Mouse (Mus musculus) forebrain, embryonic 14.5 days (tissue): Measurements from ENCODE around the gene Rbm46. TPM values are rescaled to one million over a fixed set of nuclear protein-coding genes. Genes with fewer than 3 reads are reported as not detected.

ENCODE experiments used
- ATAC-seq: fragments of 200-750 bp; cut with Nextera tagmentation; 2 replicates; pipeline ENCODE4 v1.8.0; 2017; ENCODE audit warnings: mild to moderate bottlenecking, moderate library complexity
- DNase-seq: peaks from one replicate; pipeline ENCODE4 v3.0.0-alpha.2; 2015; ENCODE audit warnings: low spot score
- H3K27ac ChIP-seq: fragments of 300-500 bp; sonication (generic); 2 replicates; pipeline ENCODE4 v1.5.1; 2014; ENCODE audit warnings: low read depth, mild to moderate bottlenecking, control low read depth, low read length, moderate library complexity
- H3K27me3 ChIP-seq: fragments of 300-500 bp; sonication (generic); replicated peaks from 2 replicates; pipeline ENCODE4 v1.6.1; 2014; ENCODE audit warnings: low read length, control low read depth, mixed read lengths; ENCODE audit not compliant: control insufficient read depth, insufficient read depth
- H3K36me3 ChIP-seq: fragments of 300-500 bp; sonication (generic); 2 replicates; pipeline ENCODE4 v1.6.1; 2014; ENCODE audit warnings: low read length, control low read depth; ENCODE audit not compliant: control insufficient read depth, insufficient read depth
- H3K4me1 ChIP-seq: fragments of 300-500 bp; sonication (generic); 2 replicates; pipeline ENCODE4 v1.6.1; 2014; ENCODE audit warnings: antibody characterized with exemption, low read length, control low read depth; ENCODE audit not compliant: control insufficient read depth, insufficient read depth
- H3K4me2 ChIP-seq: fragments of 300-500 bp; sonication (generic); 2 replicates; pipeline ENCODE4 v1.6.1; 2014; ENCODE audit warnings: mild to moderate bottlenecking, control low read depth, low read length
- H3K4me3 ChIP-seq: fragments of 300-500 bp; sonication (generic); 2 replicates; pipeline ENCODE4 v1.5.1; 2014; ENCODE audit warnings: low read depth, low read length, control low read depth
- H3K9ac ChIP-seq: fragments of 300-500 bp; sonication (generic); 2 replicates; pipeline ENCODE4 v1.6.1; 2014; ENCODE audit warnings: mild to moderate bottlenecking, low read length, control low read depth, moderate library complexity
- H3K9me3 ChIP-seq: fragments of 300-500 bp; sonication (generic); replicated peaks from 2 replicates; pipeline ENCODE4 v1.6.1; 2016; ENCODE audit warnings: low read length, control low read depth, mixed read lengths; ENCODE audit not compliant: control insufficient read depth
- WGBS: fragments of 180-500 bp; shearing (Covaris S2); extraction: QIAGEN DNeasy Blood & Tissue Kit; methylation state at CpG from one replicate; pipeline ENCODE4 v1.1.7; 2014; 5-methylcytosine and 5-hydroxymethylcytosine counted together
- polyA plus RNA-seq: library from polyadenylated mRNA; unstranded; fragments of >200 nt; fragmentation: Nextera tagmentation; extraction: Ambion mirVana; gene quantifications from 2 replicates; pipeline ENCODE4 v1.2.1, GENCODE M21; 2014

The Rbm46 gene
- polyA plus RNA-seq, 1 experiment from 2014 or later = 1.7 TPM

GRCm38 (mm10) chr3:82875671-82876371 is 462 bp downstream of the Rbm46 start:
- Histone ChIP-seq H3K9me3 (no peaks in the 10 kb centered on the region), H3K4me1 (peaks cover 3% of the 10 kb centered on the region; the same call in 1 of the 2 replicates), H3K27me3 (peaks cover 19% of the 10 kb centered on the region), H3K4me2 (peak overlapping the region; percentile 53), H3K36me3 (no peaks in the 10 kb centered on the region), H3K27ac (no peak overlapping the region), H3K9ac (no peak overlapping the region), H3K4me3 (peak overlapping the region; percentile 30)
- DNase-seq (no peak), ATAC-seq (peak; percentile 50; the same call in 1 of the 2 replicates)
- 27% methylated on average over 50 of the region's 69 CpGs for WGBS

- 25% methylated on average over 4 of the region's 4 CpGs for WGBS
- H3K36me3 ChIP-seq = no peaks in the 10 kb centered on the region
- peak; percentile 67 for ATAC-seq
- H3K9ac ChIP-seq = no peak overlapping the region
- no peak overlapping the region for H3K4me3 ChIP-seq
- H3K4me2 ChIP-seq = no peak overlapping the region
- H3K4me1 ChIP-seq = no peaks in the 10 kb centered on the region
- H3K27ac ChIP-seq = no peak overlapping the region
- H3K27me3 ChIP-seq = no peaks in the 10 kb centered on the region
- DNase-seq = peak; percentile 74
- H3K9me3 ChIP-seq = no peaks in the 10 kb centered on the region
These were observed 18.7 kb downstream of the Rbm46 start for GRCm38 (mm10) chr3:82857414-82858077.

- Histone ChIP-seq H3K9ac (no peak overlapping the region), H3K4me3 (no peak overlapping the region), H3K4me1 (no peaks in the 10 kb centered on the region), H3K9me3 (no peaks in the 10 kb centered on the region), H3K27me3 (no peaks in the 10 kb centered on the region), H3K36me3 (no peaks in the 10 kb centered on the region), H3K27ac (no peak overlapping the region), H3K4me2 (no peak overlapping the region)
- peak; percentile 54; the same call in 1 of the 2 replicates for ATAC-seq
- DNase-seq = peak; percentile 20
- WGBS = 57% methylated on average over 9 of the region's 9 CpGs
These were observed 51.1 kb downstream of the Rbm46 start for GRCm38 (mm10) chr3:82825165-82825564.

- WGBS = 68% methylated on average over 3 of the region's 3 CpGs
- Histone ChIP-seq H3K27ac (no peak overlapping the region), H3K4me2 (no peak overlapping the region), H3K27me3 (no peaks in the 10 kb centered on the region), H3K4me1 (no peaks in the 10 kb centered on the region), H3K36me3 (no peaks in the 10 kb centered on the region), H3K9me3 (no peaks in the 10 kb centered on the region), H3K4me3 (no peak overlapping the region), H3K9ac (no peak overlapping the region)
- DNase-seq (no peak), ATAC-seq (no peak)
These were observed 64.4 kb downstream of the Rbm46 start for GRCm38 (mm10) chr3:82811851-82812250.

GRCm38 (mm10) chr3:82810334-82811120 is 65.8 kb downstream of the Rbm46 start:
- DNase-seq (no peak), ATAC-seq (no peak)
- WGBS = 91% methylated on average over 7 of the region's 7 CpGs
- Histone ChIP-seq H3K27me3 (no peaks in the 10 kb centered on the region), H3K9ac (no peak overlapping the region), H3K27ac (no peak overlapping the region), H3K36me3 (no peaks in the 10 kb centered on the region), H3K4me1 (no peaks in the 10 kb centered on the region), H3K4me3 (no peak overlapping the region), H3K4me2 (no peak overlapping the region), H3K9me3 (no peaks in the 10 kb centered on the region)

- Histone ChIP-seq H3K9me3 (no peaks in the 10 kb centered on the region), H3K36me3 (no peaks in the 10 kb centered on the region), H3K4me1 (no peaks in the 10 kb centered on the region), H3K27me3 (no peaks in the 10 kb centered on the region), H3K9ac (no peak overlapping the region), H3K4me3 (no peak overlapping the region), H3K27ac (no peak overlapping the region), H3K4me2 (no peak overlapping the region)
- ATAC-seq (no peak), DNase-seq (no peak)
- WGBS = 87% methylated on average over 7 of the region's 7 CpGs
These were observed 66.5 kb downstream of the Rbm46 start for GRCm38 (mm10) chr3:82809769-82810168.

GRCm38 (mm10) chr3:82808323-82808911 is 67.9 kb downstream of the Rbm46 start:
- Histone ChIP-seq H3K27me3 (no peaks in the 10 kb centered on the region), H3K4me1 (no peaks in the 10 kb centered on the region), H3K27ac (no peak overlapping the region), H3K9me3 (no peaks in the 10 kb centered on the region), H3K9ac (no peak overlapping the region), H3K4me2 (no peak overlapping the region), H3K4me3 (no peak overlapping the region), H3K36me3 (no peaks in the 10 kb centered on the region)
- DNase-seq (no peak), ATAC-seq (no peak)
- 91% methylated on average over 1 of the region's 1 CpGs for WGBS

- no peaks in the 10 kb centered on the region for H3K27me3 ChIP-seq
- H3K4me2 ChIP-seq = no peak overlapping the region
- DNase-seq (no peak), ATAC-seq (no peak)
- whole genome bisulfite sequencing = 80% methylated on average over 7 of the region's 7 CpGs
- H3K27ac ChIP-seq = no peak overlapping the region
- no peaks in the 10 kb centered on the region for H3K4me1 ChIP-seq
- no peak overlapping the region for H3K4me3 ChIP-seq
- H3K9ac ChIP-seq = no peak overlapping the region
- H3K9me3 ChIP-seq = no peaks in the 10 kb centered on the region
- no peaks in the 10 kb centered on the region for H3K36me3 ChIP-seq
These were observed 71.0 kb downstream of the Rbm46 start for GRCm38 (mm10) chr3:82805291-82805690.
